Mouse (Mus musculus): ENCODE results near the gene Ankrd33b. TPM values are rescaled to one million over a fixed set of nuclear protein-coding genes. Genes with fewer than 3 reads are reported as not detected.

Gene Ankrd33b
- polyA plus RNA-seq, 1 experiment, result 33.9 TPM

- Histone ChIP-seq H3K4me1 (ENCODE audit: control insufficient read depth, insufficient read depth, low read length) (peaks cover 15% of the 10 kb centered on the region), H3K27ac (ENCODE audit: insufficient read depth, low read length) (no peak overlapping the region), H3K4me3 (ENCODE audit: insufficient read depth, low read length) (no peak overlapping the region)
- no peak for TF ChIP-seq POLR2A (IDR thresholded peaks at IDR 0.05; ENCODE audit: extremely low read depth, insufficient read depth, low read length)
Measured at GRCm38 (mm10) chr15:31332541-31333163, 34.9 kb downstream of the Ankrd33b start.

GRCm38 (mm10) chr15:31331742-31332141 lies 35.8 kb downstream of the Ankrd33b start:
- H3K4me1 ChIP-seq (ENCODE audit: control insufficient read depth, insufficient read depth, low read length), result peaks cover 13% of the 10 kb centered on the region
- TF ChIP-seq CTCF (IDR thresholded peaks at IDR 0.05; ENCODE audit: extremely low read depth, insufficient read depth, low read length), result no peak
- TF ChIP-seq POLR2A (IDR thresholded peaks at IDR 0.05; ENCODE audit: extremely low read depth, insufficient read depth, low read length), result no peak
- no peak overlapping the region for H3K27ac ChIP-seq (ENCODE audit: insufficient read depth, low read length)
- H3K4me3 ChIP-seq (ENCODE audit: insufficient read depth, low read length), result no peak overlapping the region

- no peak overlapping the region for H3K27ac ChIP-seq (ENCODE audit: insufficient read depth, low read length)
- no peak overlapping the region for H3K4me3 ChIP-seq (ENCODE audit: insufficient read depth, low read length)
- H3K4me1 ChIP-seq (ENCODE audit: control insufficient read depth, insufficient read depth, low read length), result peaks cover 15% of the 10 kb centered on the region
- TF ChIP-seq CTCF (IDR thresholded peaks at IDR 0.05; ENCODE audit: extremely low read depth, insufficient read depth, low read length) (no peak), POLR2A (IDR thresholded peaks at IDR 0.05; ENCODE audit: extremely low read depth, insufficient read depth, low read length) (no peak)
Measured at GRCm38 (mm10) chr15:31328082-31328614, 39.4 kb downstream of the Ankrd33b start.

DNA sequence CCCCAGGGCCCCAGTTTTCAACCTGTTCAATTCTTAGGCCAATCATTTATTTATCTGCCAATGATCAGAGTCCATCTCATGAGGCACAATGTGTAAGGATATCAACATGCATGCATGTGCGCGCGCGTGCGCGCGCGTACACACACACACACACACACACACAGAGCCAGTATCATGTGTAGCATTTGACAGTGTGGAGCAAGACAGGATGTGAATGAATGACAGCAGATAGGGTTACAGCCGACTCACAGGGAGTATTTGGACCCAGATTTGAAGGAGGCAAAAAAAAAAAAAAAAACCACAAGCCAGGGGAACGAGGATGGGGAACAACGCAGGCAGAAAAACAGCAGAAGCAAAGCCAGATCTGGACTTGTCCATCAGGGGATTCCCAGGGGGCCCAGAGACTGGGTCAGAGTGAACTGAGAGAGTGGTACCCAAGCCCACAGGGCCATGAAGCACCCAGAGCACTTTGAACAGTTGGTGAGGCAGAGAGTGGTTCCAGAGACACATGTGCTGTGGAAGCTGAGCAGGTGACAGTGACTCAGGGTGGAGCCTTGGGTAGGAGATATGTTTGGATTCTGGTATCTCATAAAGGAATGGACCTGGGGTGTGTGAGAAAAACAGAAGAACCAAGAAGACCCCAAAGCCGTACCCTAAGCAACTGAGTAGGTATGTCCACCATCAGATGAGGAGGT lies 41.7 kb downstream of the Ankrd33b start:
- H3K4me1 ChIP-seq (ENCODE audit: control insufficient read depth, insufficient read depth, low read length), result peaks cover 13% of the 10 kb centered on the region

GRCm38 (mm10) chr15:31324551-31324950 lies 43.0 kb downstream of the Ankrd33b start:
- TF ChIP-seq POLR2A (IDR thresholded peaks at IDR 0.05; ENCODE audit: extremely low read depth, insufficient read depth, low read length), result no peak
- TF ChIP-seq CTCF (IDR thresholded peaks at IDR 0.05; ENCODE audit: extremely low read depth, insufficient read depth, low read length), result no peak
- Histone ChIP-seq H3K27ac (ENCODE audit: insufficient read depth, low read length) (no peak overlapping the region), H3K4me1 (ENCODE audit: control insufficient read depth, insufficient read depth, low read length) (peaks cover 11% of the 10 kb centered on the region)

More for the DNA sequence above, 41.7 kb downstream of the Ankrd33b start:
- H3K27ac ChIP-seq (ENCODE audit: insufficient read depth, low read length), result no peak overlapping the region
- TF ChIP-seq CTCF (IDR thresholded peaks at IDR 0.05; ENCODE audit: extremely low read depth, insufficient read depth, low read length) (no peak), POLR2A (IDR thresholded peaks at IDR 0.05; ENCODE audit: extremely low read depth, insufficient read depth, low read length) (no peak)
- H3K4me3 ChIP-seq (ENCODE audit: insufficient read depth, low read length), result no peak overlapping the region

GRCm38 (mm10) chr15:31323684-31324083 lies 43.8 kb downstream of the Ankrd33b start:
- no peak for TF ChIP-seq POLR2A (IDR thresholded peaks at IDR 0.05; ENCODE audit: extremely low read depth, insufficient read depth, low read length)
- peak; percentile 37 for TF ChIP-seq CTCF (IDR thresholded peaks at IDR 0.05; ENCODE audit: extremely low read depth, insufficient read depth, low read length)
- Histone ChIP-seq H3K4me3 (ENCODE audit: insufficient read depth, low read length) (no peak overlapping the region), H3K27ac (ENCODE audit: insufficient read depth, low read length) (no peak overlapping the region), H3K4me1 (ENCODE audit: control insufficient read depth, insufficient read depth, low read length) (peaks cover 10% of the 10 kb centered on the region)

More at GRCm38 (mm10) chr15:31324551-31324950, 43.0 kb downstream of the Ankrd33b start:
- H3K4me3 ChIP-seq (ENCODE audit: insufficient read depth, low read length), result no peak overlapping the region

- no peak overlapping the region for H3K27ac ChIP-seq (ENCODE audit: insufficient read depth, low read length)
- TF ChIP-seq CTCF (IDR thresholded peaks at IDR 0.05; ENCODE audit: extremely low read depth, insufficient read depth, low read length) (0 out of 2 replicates have a peak, but pooled peaks have one; percentile 5), POLR2A (IDR thresholded peaks at IDR 0.05; ENCODE audit: extremely low read depth, insufficient read depth, low read length) (no peak)
- H3K4me3 ChIP-seq (ENCODE audit: insufficient read depth, low read length), result no peak overlapping the region
- H3K4me1 ChIP-seq (ENCODE audit: control insufficient read depth, insufficient read depth, low read length), result peaks cover 5% of the 10 kb centered on the region; the same call in 1 of the 2 replicates
Measured at GRCm38 (mm10) chr15:31320598-31321377, 46.7 kb downstream of the Ankrd33b start.

- H3K4me3 ChIP-seq (ENCODE audit: insufficient read depth, low read length), result no peak overlapping the region
- 0 out of 2 replicates have a peak overlapping the region, but pooled peaks have one; percentile 21 for H3K27ac ChIP-seq (ENCODE audit: insufficient read depth, low read length)
- H3K4me1 ChIP-seq (ENCODE audit: control insufficient read depth, insufficient read depth, low read length), result peaks cover 3% of the 10 kb centered on the region; the same call in 1 of the 2 replicates
- TF ChIP-seq CTCF (IDR thresholded peaks at IDR 0.05; ENCODE audit: extremely low read depth, insufficient read depth, low read length), result no peak
- TF ChIP-seq POLR2A (IDR thresholded peaks at IDR 0.05; ENCODE audit: extremely low read depth, insufficient read depth, low read length), result no peak
Measured at GRCm38 (mm10) chr15:31319046-31319445, 48.5 kb downstream of the Ankrd33b start.
